Mouse (Mus musculus) brown adipose tissue, adult 24 weeks (tissue): Measurements from ENCODE around the gene Ndufaf8. TPM values are rescaled to one million over a fixed set of nuclear protein-coding genes. Genes with fewer than 3 reads are reported as not detected.

ENCODE experiments used
- H3K27ac ChIP-seq: fragments of 200-500 bp; replicated peaks from 2 replicates; pipeline ENCODE4 v1.5.1; 2012; ENCODE audit warnings: low read depth, mild to moderate bottlenecking, low read length
- H3K4me1 ChIP-seq: fragments of 200-500 bp; 2 replicates; pipeline ENCODE4 v1.6.1; 2012; ENCODE audit warnings: low read length, mixed read lengths; ENCODE audit not compliant: control insufficient read depth, insufficient read depth, insufficient read length
- H3K4me3 ChIP-seq: fragments of 200-500 bp; 2 replicates; pipeline ENCODE4 v1.5.1; 2012; ENCODE audit warnings: low read depth, mild to moderate bottlenecking, low read length, moderate library complexity; ENCODE audit not compliant: insufficient read depth
- polyA plus RNA-seq: library from polyadenylated mRNA; stranded (reverse); fragments of >200 nt; gene quantifications from 2 replicates; pipeline ENCODE4 v1.2.4, GENCODE M21; 2012; ENCODE audit not compliant: missing spikeins, insufficient read depth, insufficient read length

Gene Ndufaf8
- polyA plus RNA-seq, 1 experiment: 84.1 TPM

DNA sequence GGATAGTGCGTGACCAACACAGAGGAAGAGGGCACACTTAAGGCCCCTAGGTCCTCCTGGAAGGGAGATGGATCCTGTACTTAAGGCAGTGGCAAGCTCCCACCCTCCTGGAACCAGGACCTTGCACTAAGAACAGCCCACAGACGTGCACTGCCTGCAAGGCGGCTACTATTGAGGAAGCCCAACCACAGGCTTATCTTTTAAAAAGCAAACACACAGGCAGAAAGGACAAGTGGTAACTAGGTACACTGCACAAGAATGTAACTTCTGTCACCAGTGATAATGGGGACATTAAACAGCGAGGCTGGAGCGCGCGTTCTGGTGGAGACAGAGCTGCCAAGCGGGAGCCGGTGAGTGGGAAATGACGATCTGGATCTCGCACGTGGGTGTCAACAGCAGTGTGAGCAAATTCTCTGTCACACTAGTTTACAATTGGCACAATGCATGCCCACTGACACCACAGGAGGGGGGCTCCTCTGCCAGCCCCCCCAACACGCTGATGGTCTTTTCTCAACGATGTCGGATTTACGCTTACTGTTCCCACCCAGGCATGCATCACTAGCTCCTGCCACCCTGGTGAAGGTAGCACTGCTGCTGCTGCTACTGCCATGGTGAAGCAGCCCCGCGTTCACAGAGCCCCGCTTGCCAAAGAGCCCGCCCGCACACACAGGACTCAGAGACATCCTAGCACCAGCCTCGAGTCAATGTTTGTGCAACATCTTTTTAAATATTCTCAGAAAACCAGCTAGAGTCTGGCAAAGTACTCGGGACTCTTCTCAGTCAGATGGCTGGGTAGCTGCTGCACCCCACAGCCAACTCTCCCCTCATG, 38.3 kb downstream of the Ndufaf8 start:
- Histone ChIP-seq H3K27ac (no peak overlapping the region), H3K4me1 (peaks cover 27% of the 10 kb centered on the region)

DNA sequence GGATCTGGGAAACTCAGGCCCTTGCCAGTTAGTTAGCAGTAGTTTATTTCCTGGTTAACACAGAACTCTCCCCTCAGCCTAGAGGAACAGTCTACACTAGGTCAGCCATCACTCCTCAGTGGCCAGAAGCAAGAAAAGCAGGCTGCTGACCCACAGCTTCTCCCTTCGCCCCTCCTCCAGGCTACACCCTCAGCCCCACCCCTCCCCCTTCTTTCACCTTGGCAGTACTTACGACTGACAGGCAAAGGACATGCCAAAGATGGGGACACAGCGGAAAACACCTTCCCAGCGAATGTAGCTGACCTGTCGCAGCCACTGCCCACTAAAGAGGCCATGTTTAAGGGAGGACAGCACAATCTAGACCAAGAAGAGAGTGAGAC, 38.9 kb downstream of the Ndufaf8 start:
- Histone ChIP-seq H3K4me1 (peaks cover 31% of the 10 kb centered on the region), H3K4me3 (no peak overlapping the region), H3K27ac (no peak overlapping the region)

More for the DNA sequence above, 38.3 kb downstream of the Ndufaf8 start:
- no peak overlapping the region for H3K4me3 ChIP-seq

DNA sequence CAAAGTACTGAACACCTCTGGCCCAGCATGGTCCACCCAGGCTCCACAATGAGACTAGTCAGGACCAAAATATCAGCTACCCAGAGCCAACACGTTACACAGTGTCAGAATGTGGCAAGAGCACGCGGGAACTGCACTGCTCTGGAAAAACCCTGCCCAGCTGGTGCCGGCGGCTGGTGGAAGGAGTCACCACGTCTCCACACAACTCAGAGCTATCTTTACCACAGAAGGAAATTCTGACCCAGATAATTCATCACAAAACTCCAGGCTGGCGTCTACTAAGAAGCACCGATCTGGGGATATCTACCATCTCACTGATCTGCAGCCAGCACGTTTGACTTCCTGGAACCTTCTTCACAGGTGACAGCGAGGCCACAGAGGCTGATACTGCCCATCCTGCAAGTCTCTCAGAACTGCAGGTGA, 40.6 kb downstream of the Ndufaf8 start:
- H3K4me1 ChIP-seq: peaks cover 45% of the 10 kb centered on the region
- no peak overlapping the region for H3K4me3 ChIP-seq
- no peak overlapping the region for H3K27ac ChIP-seq

DNA sequence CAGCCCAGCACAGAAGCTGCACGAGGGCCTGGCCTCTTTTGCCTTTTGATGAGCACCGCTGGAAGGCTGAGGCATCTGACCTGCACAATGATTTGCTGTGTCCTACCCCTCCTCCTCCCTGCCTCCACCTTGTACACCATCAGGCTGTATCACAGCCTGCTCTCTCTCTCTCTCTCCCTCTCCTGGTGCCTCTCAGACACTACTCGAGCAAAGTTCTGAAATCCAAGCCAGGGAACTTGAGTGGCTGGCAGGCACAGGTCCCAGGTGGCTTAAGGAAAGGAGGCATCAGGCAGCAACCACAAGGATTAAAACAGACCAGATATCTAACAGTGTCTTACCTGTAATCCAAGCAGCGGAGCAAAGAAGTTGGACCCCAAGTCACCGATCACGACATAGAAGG, 41.5 kb downstream of the Ndufaf8 start:
- Histone ChIP-seq H3K4me1 (peaks cover 49% of the 10 kb centered on the region), H3K27ac (no peak overlapping the region), H3K4me3 (no peak overlapping the region)

DNA sequence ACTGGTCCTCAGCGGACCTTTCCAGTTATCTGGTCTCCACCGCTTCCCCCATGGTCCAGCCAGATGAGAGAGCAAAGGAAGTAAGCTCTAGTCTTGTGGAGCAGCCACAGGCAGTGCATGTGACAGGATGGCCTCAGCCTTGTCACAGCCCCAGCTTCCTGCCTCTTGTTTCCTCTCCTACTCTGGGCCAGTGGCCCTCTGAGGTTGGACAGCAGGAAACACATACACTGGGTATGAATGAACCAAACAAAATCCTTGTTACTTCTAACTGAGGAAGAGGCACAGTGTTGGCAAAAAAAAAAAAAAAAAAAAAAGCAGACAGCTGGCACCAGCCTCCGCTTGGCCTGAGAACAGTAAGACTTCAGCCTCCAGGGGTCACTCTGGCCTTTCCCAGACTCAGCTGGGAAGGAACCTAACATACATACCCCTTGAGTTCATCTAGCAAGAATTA, 43.9 kb downstream of the Ndufaf8 start:
- no peak overlapping the region for H3K4me3 ChIP-seq
- peaks cover 39% of the 10 kb centered on the region for H3K4me1 ChIP-seq
- H3K27ac ChIP-seq: peak overlapping the region; percentile 83

DNA sequence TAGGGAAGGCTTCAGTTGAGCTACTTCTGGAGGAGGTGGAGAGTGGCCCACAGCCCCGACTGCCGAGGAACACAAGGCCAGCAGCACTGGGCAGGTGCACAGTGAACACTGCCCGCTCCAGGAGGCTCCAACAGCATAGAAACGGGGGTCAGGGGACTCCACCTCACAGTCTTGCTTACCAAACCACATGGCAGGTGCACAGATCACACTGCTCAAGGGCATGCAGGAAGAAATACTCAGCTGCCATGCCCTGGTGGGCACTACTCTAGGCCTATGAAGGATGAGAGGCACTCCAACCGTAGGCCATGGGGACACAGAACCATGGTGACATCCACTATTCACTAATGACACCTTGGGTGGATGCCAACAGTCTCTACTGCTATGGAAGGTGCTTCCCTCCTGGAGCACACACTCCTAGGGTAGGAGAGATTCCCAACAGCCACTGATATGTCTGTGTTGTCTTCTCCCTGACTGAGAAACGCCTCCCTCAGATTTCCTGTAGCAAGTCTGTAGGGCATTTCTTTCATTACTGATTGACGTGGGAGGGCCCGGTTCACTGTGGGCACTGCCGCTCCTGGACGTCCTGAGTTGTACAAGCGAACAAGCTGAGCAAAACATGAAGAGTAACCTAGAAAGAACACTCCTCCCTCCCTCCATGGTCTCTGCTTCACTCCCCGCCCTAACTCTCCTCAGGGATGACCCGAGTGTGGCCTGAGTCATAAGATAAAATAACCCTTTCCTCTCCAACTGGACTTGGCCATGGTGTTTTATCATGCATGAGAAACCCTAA, 45.2 kb downstream of the Ndufaf8 start:
- Histone ChIP-seq H3K27ac (peak overlapping the region; percentile 81), H3K4me3 (no peak overlapping the region), H3K4me1 (peaks cover 30% of the 10 kb centered on the region)

DNA sequence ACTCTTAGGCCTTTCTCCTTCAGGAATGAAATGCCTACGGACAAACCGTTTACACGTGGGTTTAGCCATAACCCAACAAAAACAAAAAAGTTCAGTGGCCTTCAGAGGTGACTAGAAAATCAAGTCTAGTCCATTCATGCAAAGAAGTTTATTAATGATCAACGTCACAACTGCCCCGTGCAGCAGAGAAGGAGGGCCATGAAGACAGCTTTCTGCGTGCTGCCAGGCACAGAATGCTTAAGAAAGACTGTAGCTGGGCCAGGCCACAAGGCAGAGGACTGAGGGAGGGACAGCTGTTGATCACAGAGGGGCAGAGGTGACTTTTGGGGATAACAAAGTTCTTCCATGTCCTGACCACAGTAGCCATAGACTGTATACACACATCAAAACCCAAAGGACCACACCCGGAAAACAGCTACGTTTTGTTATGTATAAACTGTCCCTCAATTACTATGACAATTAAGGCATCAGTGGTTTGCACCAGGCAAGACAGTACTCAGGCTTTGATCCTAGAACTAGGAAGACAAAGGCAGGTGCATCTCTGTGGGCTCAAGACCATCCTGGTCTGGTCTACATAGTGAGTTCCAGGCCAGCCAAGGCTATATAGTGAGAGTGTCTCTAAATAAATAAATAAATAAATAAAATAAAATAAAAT, 49.6 kb downstream of the Ndufaf8 start:
- H3K27ac ChIP-seq: no peak overlapping the region
- peaks cover 22% of the 10 kb centered on the region for H3K4me1 ChIP-seq
- H3K4me3 ChIP-seq: no peak overlapping the region

DNA sequence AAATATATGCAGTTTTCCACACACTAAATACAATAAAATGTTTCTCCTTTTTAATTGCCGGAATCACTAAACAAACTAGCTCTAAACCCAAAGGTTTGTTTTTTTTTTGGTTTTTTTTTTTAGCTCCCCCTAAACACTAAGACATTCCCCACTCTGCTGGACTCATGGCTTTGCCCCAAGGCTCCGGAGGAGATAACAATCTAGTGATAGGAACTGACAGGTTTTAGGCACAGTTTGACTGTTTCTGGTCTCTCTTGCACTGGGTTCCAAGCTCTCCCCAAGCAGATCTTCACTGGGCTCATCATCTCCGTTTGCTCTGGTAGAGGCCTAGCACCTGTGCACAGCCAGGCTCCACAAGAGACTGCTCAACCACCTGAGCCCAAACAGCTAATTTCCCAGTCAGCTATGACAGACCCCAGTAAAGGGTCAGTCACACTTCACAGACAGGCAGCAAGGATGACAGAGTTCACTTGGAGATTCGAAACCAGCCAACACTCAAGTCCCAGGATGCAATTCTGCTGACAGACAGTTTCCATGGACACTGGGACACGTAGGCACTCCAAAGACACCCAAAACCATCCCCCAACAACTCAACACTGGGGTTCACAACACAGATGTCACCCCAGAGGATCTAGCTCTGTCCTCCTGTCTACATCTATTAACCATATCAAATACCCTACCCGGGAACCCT, 50.9 kb downstream of the Ndufaf8 start:
- Histone ChIP-seq H3K4me1 (peaks cover 12% of the 10 kb centered on the region), H3K4me3 (peak overlapping the region; percentile 34), H3K27ac (no peak overlapping the region)

Other genes with a start within 250 kb of the Ndufaf8 start
- 18.2 and 22.0 TPM in 2 replicates for gene Chmp6, start 185.5 kb upstream of the Ndufaf8 start, polyA plus RNA-seq
- 2.7 and 5.5 TPM in 2 replicates for gene Baiap2, start 156.2 kb upstream of the Ndufaf8 start, polyA plus RNA-seq
- gene Aatk, start 51.8 kb upstream of the Ndufaf8 start, polyA plus RNA-seq: 6.7 and 12.0 TPM in 2 replicates
- 1.9 and 3.0 TPM in 2 replicates for gene Cep131, start 12.1 kb upstream of the Ndufaf8 start, polyA plus RNA-seq
- 3.7 and 4.8 TPM in 2 replicates for gene Tepsin, start 197 bp upstream of the Ndufaf8 start, polyA plus RNA-seq
- 80.3 and 82.0 TPM in 2 replicates for gene Slc38a10, start 52.4 kb downstream of the Ndufaf8 start, polyA plus RNA-seq
- 5.7 and 5.9 TPM in 2 replicates for gene Bahcc1, start 134.0 kb downstream of the Ndufaf8 start, polyA plus RNA-seq
- gene Actg1, start 249.6 kb downstream of the Ndufaf8 start, polyA plus RNA-seq: 325 and 418 TPM in 2 replicates